Mouse (Mus musculus): ENCODE measurements at regions not wholly inside any gene's neighbourhood (a gene's known extent, or its start where the extent isn't known, plus 50 kb on each side); places are given as distances from the start of the nearest gene placed in this dataset.

- no peak for TF ChIP-seq ZNF384 (IDR thresholded peaks at IDR 0.05; ENCODE audit: low read depth, low read length)
- TF ChIP-seq HCFC1 (IDR thresholded peaks at IDR 0.05; ENCODE audit: borderline replicate concordance, insufficient read depth, low read length), result no peak
- TF ChIP-seq MAFK (IDR thresholded peaks at IDR 0.05; ENCODE audit: insufficient read depth, low read depth, low read length), result no peak
- no peak for TF ChIP-seq ZC3H11A (IDR thresholded peaks at IDR 0.05; ENCODE audit: borderline replicate concordance, low read depth, low read length)
- no peak for TF ChIP-seq CHD2 (IDR thresholded peaks at IDR 0.05; ENCODE audit: low read depth, low read length)
Measured at GRCm38 (mm10) chr5:4391083-4391482, 198.9 kb downstream of the Mterf1b start.
